Mouse (Mus musculus) cerebellum, adult 2 months (tissue): ENCODE data around the gene Naga.

Source experiments
- CTCF ChIP-seq: fragments of 200-500 bp; IDR thresholded peaks from 2 replicates; pipeline ENCODE4 v1.5.1; 2011; ENCODE audit warnings: low read depth, mild to moderate bottlenecking, control low read depth, low read length, moderate library complexity, borderline replicate concordance; ENCODE audit not compliant: insufficient read depth
- POLR2A ChIP-seq: fragments of 200-500 bp; IDR thresholded peaks from 2 replicates; pipeline ENCODE4 v1.6.1; 2011; ENCODE audit warnings: low read length, control low read depth, borderline replicate concordance; ENCODE audit not compliant: insufficient read depth

- TF ChIP-seq POLR2A (no peak), CTCF (no peak)
These were observed 15.0 kb upstream of the Naga start for GRCm38 (mm10) chr15:82353745-82354113.
